In the genomic region with DNA sequence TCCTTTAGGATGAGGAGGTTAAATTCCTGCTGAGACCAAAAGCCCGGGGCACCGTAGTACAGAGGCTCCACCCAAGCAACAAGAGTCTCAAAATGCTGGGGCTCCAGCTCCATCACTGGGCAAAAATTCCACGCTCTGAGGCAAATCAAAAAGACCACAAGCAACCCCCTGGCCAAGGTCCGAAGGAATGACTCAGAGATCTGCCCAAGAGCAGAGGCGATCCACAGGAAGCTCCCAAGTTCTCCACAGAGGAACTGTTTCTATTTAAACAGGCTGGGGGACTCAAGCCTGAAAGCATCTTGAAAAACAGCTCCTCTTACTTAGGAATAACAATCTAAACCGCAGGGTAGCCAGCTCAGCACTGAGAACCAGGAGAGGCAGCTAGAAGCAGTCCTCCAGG, we compare ENCODE assay signal across 9 mouse cellular contexts. TPM values are rescaled to one million over a fixed set of nuclear protein-coding genes. Genes with fewer than 3 reads are reported as not detected.
A peak's percentile ranks its signal among the peaks of the same experiment; 100 is the strongest.
DNase-seq lines count a peak whose midpoint lies in the region; ATAC-seq and TF ChIP-seq lines count a peak whose summit lies in the region.
"Had no signal": no experiment of that assay in that cellular context is flagged by ENCODE, and none has a peak within 500 bp of the region (broad histone marks: within the 10 kb centered on the region; RNA-seq: fewer than 3 reads in every experiment).

No protein-coding gene starts in this region.

- no peak for TF ChIP-seq POLR2A in lung, adult 2 months (IDR thresholded peaks at IDR 0.05; ENCODE audit: borderline replicate concordance, extremely low read depth, low read depth, low read length)

- no peak for ATAC-seq in heart, embryonic 12.5 days (ENCODE audit: insufficient number of reproducible peaks, low FRiP score)
- ATAC-seq in hindbrain, embryonic 12.5 days (ENCODE audit: low FRiP score), result no peak

- H3K4me2 ChIP-seq in heart, embryonic 12.5 days, result peak overlapping the region; percentile 23
- H3K4me2 ChIP-seq in hindbrain, embryonic 12.5 days (replicated peaks), result no peak overlapping the region
- H3K4me2 ChIP-seq: liver, embryonic 15.5 days had no signal

- no peaks in the 10 kb centered on the region for H3K36me3 ChIP-seq in heart, embryonic 12.5 days
- no peaks in the 10 kb centered on the region for H3K36me3 ChIP-seq in hindbrain, embryonic 12.5 days
- H3K36me3 ChIP-seq: liver, embryonic 15.5 days had no signal

- H3K27ac ChIP-seq in heart, embryonic 12.5 days (ENCODE audit: poor library complexity, severe bottlenecking), result no peak overlapping the region
- H3K27ac ChIP-seq in hindbrain, embryonic 12.5 days, result no peak overlapping the region
- H3K27ac ChIP-seq: liver, embryonic 15.5 days had no signal

- DNase-seq in lung, postnatal 10 days, result peak; percentile 62
- DNase-seq in lung, adult 2 months, result no peak
- DNase-seq in adrenal gland, postnatal 25 days, result peak; percentile 10
- DNase-seq in skeletal muscle tissue, adult 2 months (ENCODE audit: low read depth, low spot score), result peak; percentile 27
- no peak for DNase-seq in layer of hippocampus, postnatal 25 days (ENCODE audit: extremely low spot score in 1 of 2, low spot score in 1 of 2)
- DNase-seq in cerebellum, adult 11-12 months, result no peak

- no peaks in the 10 kb centered on the region for H3K27me3 ChIP-seq in heart, embryonic 12.5 days (replicated peaks)
- no peaks in the 10 kb centered on the region for H3K27me3 ChIP-seq in hindbrain, embryonic 12.5 days
- H3K27me3 ChIP-seq: liver, embryonic 15.5 days had no signal

- TF ChIP-seq CTCF in lung, adult 2 months (IDR thresholded peaks at IDR 0.05; ENCODE audit: insufficient read depth, low read length), result no peak

- WGBS in lung, adult 2 months, result 28% methylated on average over 6 of the region's 6 CpGs
- WGBS in heart, embryonic 12.5 days, result 25% methylated on average over 6 of the region's 6 CpGs
- WGBS in hindbrain, embryonic 12.5 days, result 32% methylated on average over 6 of the region's 6 CpGs

- no peak overlapping the region for H3K4me3 ChIP-seq in lung, adult 2 months (replicated peaks; ENCODE audit: extremely low read depth, low read depth, low read length)
- no peak overlapping the region for H3K4me3 ChIP-seq in heart, embryonic 12.5 days
- no peak overlapping the region for H3K4me3 ChIP-seq in hindbrain, embryonic 12.5 days
- H3K4me3 ChIP-seq: liver, embryonic 15.5 days had no signal

- H3K9ac ChIP-seq in heart, embryonic 12.5 days, result no peak overlapping the region
- H3K9ac ChIP-seq in hindbrain, embryonic 12.5 days, result no peak overlapping the region
- H3K9ac ChIP-seq: liver, embryonic 15.5 days had no signal

- peaks cover 2% of the 10 kb centered on the region; the same call in 1 of the 2 replicates for H3K4me1 ChIP-seq in lung, adult 2 months (ENCODE audit: control insufficient read depth, insufficient read depth, low read length)
- H3K4me1 ChIP-seq in heart, embryonic 12.5 days (replicated peaks), result peaks cover 17% of the 10 kb centered on the region
- peaks cover 11% of the 10 kb centered on the region for H3K4me1 ChIP-seq in hindbrain, embryonic 12.5 days
- H3K4me1 ChIP-seq: liver, embryonic 15.5 days had no signal

- H3K9me3 ChIP-seq in heart, embryonic 12.5 days (replicated peaks), result no peaks in the 10 kb centered on the region
- no peaks in the 10 kb centered on the region for H3K9me3 ChIP-seq in hindbrain, embryonic 12.5 days (replicated peaks)
- H3K9me3 ChIP-seq: liver, embryonic 15.5 days had no signal

RNA-seq across cellular contexts. Expression of gene Mrtfa, which starts 53.3 kb away (rescaled TPM):
- 32.8 and 39.0 TPM in 2 replicates for polyA plus RNA-seq in lung, adult 2 months (2012; rRNA removed)
- 27.2 and 27.4 TPM in 2 replicates for total RNA-seq in adrenal gland, postnatal 25 days (2021)
- 19.4 TPM in 2 replicates for polyA plus RNA-seq in heart, embryonic 12.5 days (2016; fragmentation: Nextera tagmentation; extraction: Ambion mirVana)
- total RNA-seq in layer of hippocampus, postnatal 25 days (2021), result 10 to 100 TPM; 89.6 to 94.5 TPM
- polyA plus RNA-seq in hindbrain, embryonic 12.5 days (2016; fragmentation: Nextera tagmentation; extraction: Ambion mirVana), result 29.8 and 30.6 TPM in 2 replicates

Comparison
In these comparisons a context has a peak if more than half of its experiments do, and no peak if none do; other contexts are left out.
1. DNase-seq: peak in lung, postnatal 10 days (single experiment), adrenal gland, postnatal 25 days (single experiment) and skeletal muscle tissue, adult 2 months (single experiment); none in lung, adult 2 months (single experiment), layer of hippocampus, postnatal 25 days (0 of 2) and cerebellum, adult 11-12 months (single experiment).